Mouse (Mus musculus) spleen, adult 2 months (tissue): Measurements from ENCODE around the gene Sh3gl2.

Source experiments
- CTCF ChIP-seq: fragments of 200-500 bp; IDR thresholded peaks from 2 replicates; pipeline ENCODE4 v1.5.1; 2011; ENCODE audit warnings: mild to moderate bottlenecking, inconsistent platforms; ENCODE audit not compliant: insufficient read depth, insufficient read length, insufficient replicate concordance; ENCODE audit errors: extremely low read depth
- POLR2A ChIP-seq: fragments of 200-500 bp; IDR thresholded peaks from 2 replicates; pipeline ENCODE4 v1.6.1; 2011; ENCODE audit warnings: low read depth, low read length, inconsistent platforms

DNA sequence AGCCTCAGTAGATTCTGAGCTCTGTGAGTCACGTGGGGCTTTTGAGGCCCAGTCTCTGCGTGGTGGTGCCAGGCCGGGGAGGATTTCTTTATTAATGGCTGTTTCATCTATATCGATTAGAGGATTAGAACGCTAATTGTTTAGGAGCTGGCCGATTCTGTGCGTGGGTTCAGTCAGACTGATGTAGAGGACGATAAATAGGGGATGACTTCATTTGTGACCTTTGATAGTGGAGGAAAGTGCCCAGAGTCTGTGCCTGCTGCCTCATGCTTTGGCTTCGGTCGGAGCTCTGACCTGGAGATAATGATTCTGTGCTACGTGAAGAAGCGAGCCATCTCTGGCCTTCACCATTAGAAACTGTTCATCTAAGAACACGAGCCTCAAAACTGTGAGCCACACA, 57.7 kb downstream of the Sh3gl2 start:
- TF ChIP-seq CTCF (no peak), POLR2A (no peak)
